Mouse (Mus musculus) cerebellum, adult (tissue): ENCODE data around the gene Cdkl5.
"Not testable (repeated sequence)": the region's sequence is repeated elsewhere in the genome, so short reads cannot be mapped to it uniquely, and the experiment has no call there.

Source experiments
- ATAC-seq: cut with Nextera tagmentation; 2 replicates; pipeline ENCODE4 v1.9.2; 2017; ENCODE audit warnings: mild to moderate bottlenecking, moderate library complexity, mixed read lengths; ENCODE audit not compliant: insufficient number of reproducible peaks, low FRiP score, low TSS enrichment

Cdkl5 gene

GRCm38 (mm10) chrX:160919022-160919637 is 75.4 kb downstream of the Cdkl5 start:
- ATAC-seq = no peak

DNA sequence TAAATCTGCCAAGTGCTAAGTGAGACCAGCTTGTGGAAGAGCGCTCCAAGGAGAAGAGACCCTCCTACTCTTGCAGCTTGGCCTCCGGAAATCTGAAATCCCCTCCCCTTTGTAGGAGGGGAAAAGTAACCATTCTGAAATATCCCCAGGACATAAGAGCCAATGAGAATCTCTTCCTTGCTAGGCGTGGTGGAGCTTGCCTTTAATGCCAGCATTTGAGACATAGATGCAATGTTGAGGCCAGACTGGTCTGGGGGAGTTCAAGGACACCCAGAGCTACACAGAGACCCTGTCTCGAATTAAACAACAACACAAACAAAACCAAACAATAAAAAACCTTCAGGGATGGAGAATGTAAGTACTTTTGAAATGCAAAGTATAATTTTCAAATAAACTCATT is 87.6 kb downstream of the Cdkl5 start, which contains the start of gene Gja6:
Gene Gja6 (minus strand): TSS at position 101 of the 400 bp plus-strand sequence.
- no peak for ATAC-seq

GRCm38 (mm10) chrX:160906477-160906876 is 88.0 kb downstream of the Cdkl5 start:
- ATAC-seq = no peak

DNA sequence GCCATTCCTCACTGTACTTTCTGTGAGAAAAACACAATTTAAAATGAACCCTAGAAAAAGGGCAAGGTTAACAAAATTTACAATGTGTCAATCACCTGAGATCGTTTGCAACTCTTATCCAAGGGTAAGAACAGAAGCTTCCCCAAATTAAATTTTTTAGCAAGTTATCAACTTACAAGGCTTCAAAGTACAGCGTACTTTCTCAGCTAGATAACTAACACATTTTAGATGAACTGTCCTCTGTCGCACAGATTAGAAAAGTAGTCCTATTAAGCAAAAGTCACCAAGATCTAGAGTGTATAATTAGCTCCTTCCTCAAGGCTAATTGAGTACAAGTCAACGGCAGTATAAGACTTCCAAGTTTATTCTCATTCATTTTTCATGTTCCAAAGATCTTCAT is 88.6 kb downstream of the Cdkl5 start:
- ATAC-seq = no peak

DNA sequence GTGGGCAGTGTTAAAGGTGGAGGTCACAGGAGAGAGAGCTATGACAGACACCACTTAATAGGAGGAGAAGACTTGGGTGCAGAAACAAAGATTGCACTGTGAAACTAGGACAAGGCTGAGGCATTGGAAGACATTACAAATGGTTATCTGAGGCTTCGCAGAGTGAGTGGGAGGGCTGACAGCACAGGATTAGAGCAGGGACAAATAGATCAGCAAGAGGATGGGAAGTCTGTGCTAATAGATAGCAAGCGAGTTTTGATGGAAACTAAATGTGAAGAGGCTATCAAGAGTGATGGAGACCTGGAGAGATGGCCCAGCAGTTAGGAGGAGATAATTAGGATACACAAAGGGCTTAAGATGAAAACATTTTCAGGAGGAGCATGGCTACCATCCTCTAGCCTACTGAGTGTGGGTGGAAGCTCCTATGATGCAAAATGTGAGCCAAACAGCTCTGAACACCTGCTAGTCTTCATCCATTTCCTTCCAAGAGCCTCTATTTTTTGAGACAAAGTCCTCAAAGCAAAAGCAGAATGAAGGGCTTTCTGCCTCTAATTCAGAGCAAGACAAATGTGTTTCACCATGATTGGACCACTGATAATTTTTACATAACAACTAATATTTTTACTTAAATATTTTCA is 89.3 kb downstream of the Cdkl5 start:
- ATAC-seq = 0 out of 2 replicates have a peak, but pooled peaks have one; percentile 45

GRCm38 (mm10) chrX:160901118-160901517 is 93.4 kb downstream of the Cdkl5 start:
- ATAC-seq = no peak

- no peak for ATAC-seq
Measured at GRCm38 (mm10) chrX:160892077-160892476, 102.4 kb downstream of the Cdkl5 start.

GRCm38 (mm10) chrX:160886301-160886700 is 108.2 kb downstream of the Cdkl5 start:
- no peak for ATAC-seq

GRCm38 (mm10) chrX:160866576-160866975 is 127.9 kb downstream of the Cdkl5 start:
- ATAC-seq = peak; percentile 83

DNA sequence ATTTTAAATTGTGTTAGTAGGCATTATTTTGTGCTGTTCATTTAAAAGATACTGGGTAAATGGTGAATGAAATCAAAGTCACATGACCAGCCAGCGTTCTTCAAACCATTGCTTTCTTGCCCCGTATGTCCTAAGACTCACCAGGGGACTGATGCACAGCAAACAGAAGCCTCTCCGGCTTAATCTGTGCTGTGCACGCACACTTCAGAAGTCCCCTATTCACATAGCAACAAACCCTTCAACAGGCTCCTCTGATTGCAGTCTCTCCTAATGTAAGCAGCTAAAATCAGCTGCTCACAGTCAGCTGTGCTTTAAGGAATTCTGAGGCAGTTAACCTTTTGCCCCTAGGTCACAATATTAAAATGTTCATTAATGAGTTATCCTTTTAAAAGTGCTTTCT is 129.5 kb downstream of the Cdkl5 start:
- ATAC-seq = no peak

- ATAC-seq = peak; percentile 80
Measured at GRCm38 (mm10) chrX:160863689-160864383, 130.7 kb downstream of the Cdkl5 start.

GRCm38 (mm10) chrX:160808226-160808625 is 186.3 kb downstream of the Cdkl5 start:
- ATAC-seq = no peak

DNA sequence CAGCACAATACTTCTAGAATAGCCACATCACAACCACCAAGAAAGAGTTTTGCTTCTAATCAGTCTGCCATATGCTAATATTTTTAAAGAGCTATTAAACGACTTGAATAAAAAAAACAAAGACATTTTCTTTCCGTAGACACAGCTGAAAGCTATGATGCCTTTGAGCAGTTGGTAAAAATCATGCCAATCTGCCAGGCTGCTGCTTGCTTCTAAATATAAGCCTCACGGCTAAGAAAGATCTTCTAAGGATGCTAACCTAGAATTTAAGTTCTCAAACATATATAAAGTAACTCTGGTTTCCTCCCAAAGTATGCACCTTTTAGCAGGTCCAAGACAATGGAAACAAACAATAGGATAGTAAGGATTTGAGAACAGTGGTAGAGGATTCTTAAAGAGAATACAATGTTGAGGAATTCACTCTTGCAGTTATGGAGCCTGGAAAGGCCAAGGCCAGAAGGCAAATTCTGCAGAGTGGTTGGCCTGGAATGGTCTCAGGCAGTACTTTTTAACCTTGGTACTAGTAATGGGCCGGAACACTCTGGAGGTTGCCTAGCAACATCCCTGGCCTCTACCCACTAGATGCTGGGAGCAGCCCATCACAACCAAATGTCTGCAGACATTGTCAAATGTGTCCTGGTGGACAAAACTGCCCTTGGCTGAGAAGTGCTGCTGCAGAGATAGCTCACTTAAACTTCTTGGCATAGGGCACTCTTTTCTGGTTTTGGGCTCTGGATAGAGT is 189.9 kb downstream of the Cdkl5 start:
- no peak for ATAC-seq

- ATAC-seq = no peak
Measured at GRCm38 (mm10) chrX:160794920-160795319, 199.6 kb downstream of the Cdkl5 start.

GRCm38 (mm10) chrX:160782276-160782675 is 212.2 kb downstream of the Cdkl5 start:
- ATAC-seq = no peak

DNA sequence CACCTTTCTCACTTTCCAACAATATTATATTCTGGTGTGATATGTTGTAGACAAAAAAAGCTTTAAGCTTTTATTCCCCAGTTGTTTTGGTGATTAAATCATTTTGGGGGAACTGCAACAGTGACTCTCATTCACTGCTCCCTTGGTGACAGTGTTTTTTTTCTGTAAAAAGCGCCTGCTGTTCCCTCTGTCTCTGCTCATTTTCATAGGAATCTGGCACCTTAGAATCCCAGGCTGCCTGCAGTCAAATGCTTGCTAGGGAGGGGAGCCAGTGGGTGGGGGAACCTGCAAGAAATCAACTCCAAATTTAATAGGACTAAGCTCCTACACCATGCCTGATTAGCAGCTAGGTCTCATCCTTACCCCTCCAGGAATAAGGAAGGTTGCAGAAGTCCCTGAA is 221.5 kb downstream of the Cdkl5 start:
- ATAC-seq = no peak

DNA sequence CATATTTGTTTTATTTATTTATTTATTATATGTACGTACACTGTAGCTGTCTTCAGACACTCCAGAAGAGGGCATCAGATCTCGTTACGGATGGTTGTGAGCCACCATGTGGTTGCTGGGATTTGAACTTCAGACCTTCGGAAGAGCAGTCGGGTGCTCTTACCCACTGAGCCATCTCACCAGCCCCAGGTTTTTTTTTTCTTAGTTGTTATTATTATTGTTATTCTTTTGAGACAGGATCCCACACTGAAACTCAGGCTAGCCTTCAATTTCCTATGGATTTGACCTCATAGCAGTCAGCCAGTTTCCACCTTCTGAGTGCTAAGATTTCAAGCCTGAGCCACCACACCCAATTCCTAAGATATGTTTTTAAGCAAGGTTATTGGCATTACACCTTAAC is 224.9 kb downstream of the Cdkl5 start:
- not testable (repeated sequence) for ATAC-seq

DNA sequence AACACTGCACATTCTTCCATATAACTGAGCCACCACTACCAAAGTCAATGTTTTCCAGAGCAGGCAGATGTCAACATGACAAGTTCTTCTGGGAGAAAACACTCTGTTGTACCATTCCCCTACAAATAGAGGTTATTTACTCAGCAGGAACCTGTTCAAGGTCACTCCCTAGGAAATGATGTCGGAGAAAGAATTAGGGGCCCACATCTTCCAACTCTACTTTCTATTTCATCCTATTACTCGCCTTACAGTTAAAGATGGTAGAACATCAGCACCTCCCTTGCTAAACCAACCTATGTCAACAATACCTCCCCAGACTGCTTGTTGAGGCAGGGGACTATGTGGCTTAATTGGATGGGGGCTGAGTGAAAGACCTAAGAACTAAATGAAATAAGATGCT is 226.8 kb downstream of the Cdkl5 start, which contains the start of gene Rs1:
Gene Rs1 (plus strand): TSS at position 301 of the 400 bp plus-strand sequence.
- ATAC-seq = no peak

DNA sequence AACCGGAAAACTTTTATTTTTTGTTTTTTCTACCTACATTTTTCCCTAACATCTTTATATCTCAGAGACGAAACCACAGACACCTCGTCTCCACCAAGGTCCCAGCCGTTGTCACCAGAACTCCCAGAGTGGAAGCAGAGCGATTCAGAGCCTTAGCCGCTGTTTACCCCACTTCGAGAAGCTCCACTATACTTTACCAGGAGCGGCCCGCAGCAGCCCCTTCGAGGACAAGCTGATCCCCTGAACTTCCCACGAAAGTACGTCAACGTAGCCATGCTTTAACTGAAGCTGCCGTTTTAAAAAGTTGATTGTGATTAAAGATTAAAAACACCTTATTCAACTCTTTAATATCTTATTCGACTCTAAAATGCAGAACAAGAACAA is 228.3 kb downstream of the Cdkl5 start:
- ATAC-seq = peak; percentile 56; the same call in 1 of the 2 replicates

DNA sequence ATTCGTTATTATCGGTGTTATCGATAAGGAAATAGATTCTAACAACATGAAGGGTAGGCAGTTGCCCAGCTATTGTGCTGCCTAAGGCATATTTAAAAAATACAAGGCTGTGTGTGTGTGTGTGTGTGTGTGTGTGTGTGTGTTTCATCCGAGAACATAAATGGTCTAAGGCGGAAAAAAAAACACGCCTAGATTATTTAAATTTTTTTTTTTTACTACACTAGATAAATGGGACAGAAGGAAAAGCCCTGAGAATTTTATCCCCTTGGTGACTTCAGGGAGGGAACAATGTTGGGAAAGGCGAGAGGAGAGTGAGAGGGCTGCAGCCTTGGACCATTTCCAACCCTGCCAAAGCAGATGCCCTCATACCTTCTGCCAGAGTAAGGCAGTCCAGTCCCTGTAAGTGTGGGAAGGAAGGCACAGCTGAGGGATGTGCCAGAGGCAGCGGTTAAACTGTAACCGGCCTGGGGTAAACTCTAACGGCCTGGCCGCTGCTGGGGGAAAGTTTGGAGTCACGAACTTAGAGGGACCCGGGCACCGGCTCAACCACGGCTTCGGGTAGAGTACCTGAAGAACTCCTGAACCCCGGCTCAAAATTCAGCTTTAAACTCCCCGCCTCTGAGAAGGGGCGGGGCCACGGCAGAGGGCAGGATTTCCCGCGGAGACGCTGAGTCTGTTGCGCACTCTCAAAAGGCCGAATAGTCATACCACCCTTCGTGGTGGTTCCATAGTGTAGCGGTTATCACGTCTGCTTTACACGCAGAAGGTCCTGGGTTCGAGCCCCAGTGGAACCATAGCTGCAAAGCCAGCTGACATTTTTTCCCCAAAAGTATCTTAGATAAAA is 228.9 kb downstream of the Cdkl5 start:
- ATAC-seq = peak; percentile 86
